Comparison of ENCODE assay signal across 10 mouse cellular contexts in the genomic region with DNA sequence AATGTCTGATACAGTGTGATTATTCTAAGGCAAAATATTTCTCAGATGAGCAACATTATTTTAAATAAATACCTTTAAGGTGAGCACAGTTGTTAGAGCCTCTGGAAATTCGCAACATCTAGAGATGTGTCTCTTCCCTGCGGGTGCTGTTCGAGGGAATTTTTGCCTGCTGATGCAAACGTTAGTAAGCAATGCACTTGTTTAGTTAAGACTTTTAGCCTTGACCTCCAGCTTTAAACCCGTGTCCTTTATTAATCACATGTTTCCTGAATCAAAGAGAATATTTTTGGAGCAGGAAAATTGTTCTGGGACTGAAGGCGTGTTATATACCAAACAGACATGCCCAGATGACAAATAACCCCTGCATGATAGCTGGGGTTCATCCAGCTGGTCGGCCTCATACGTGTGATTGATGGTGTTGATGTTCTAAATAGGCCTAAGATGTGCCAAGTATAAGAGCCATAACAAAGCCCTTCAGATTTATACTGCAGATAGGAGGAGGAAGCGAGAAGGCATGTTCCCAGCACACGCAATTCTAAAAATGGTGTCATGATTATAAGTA.
DNase-seq lines count a peak whose midpoint lies in the region; ATAC-seq lines count a peak whose summit lies in the region.
"Had no signal": no experiment of that assay in that cellular context is flagged by ENCODE, and none has a peak within 500 bp of the region (broad histone marks: within the 10 kb centered on the region; RNA-seq: fewer than 3 reads in every experiment).

No protein-coding gene starts in this region.

- ATAC-seq in erythroid progenitor cell, adult 5-6 weeks (replicated peaks; ENCODE audit: low FRiP score, poor library complexity, severe bottlenecking) = no peak
- ATAC-seq: hindbrain, embryonic 16.5 days had no signal

- intact Hi-C loops in heart, postnatal 36 days (cut with DNase I) = loop anchor here (5.0 kb wide), 1 partner anchor 165 kb away; a partner anchor contains a TSS

- DNase-seq in heart, adult 8-10 months (ENCODE audit: low spot score) = peak; percentile 11
- no peak for DNase-seq in heart, postnatal 36 days
- peak; percentile 22 for DNase-seq in adrenal gland, adult 8-10 months
- DNase-seq in heart, postnatal 4 days = peak; percentile 11
- peak; percentile 33 for DNase-seq in lung, postnatal 10 days
- DNase-seq in right cerebral cortex, adult 18-20 months = no peak
- no peak for DNase-seq in ovary, postnatal 14 days (ENCODE audit: low spot score)
- DNase-seq: gastrocnemius, adult 2 months had no signal

Comparison
In these comparisons a context has a peak if more than half of its experiments do, and no peak if none do; other contexts are left out.
1. DNase-seq: peak in heart, adult 8-10 months (single experiment), adrenal gland, adult 8-10 months (single experiment), heart, postnatal 4 days (single experiment) and lung, postnatal 10 days (single experiment); none in heart, postnatal 36 days (0 of 2), right cerebral cortex, adult 18-20 months (single experiment) and ovary, postnatal 14 days (single experiment).